Mouse (Mus musculus) megakaryocyte, embryonic 14.5 days (primary cell): Measurements from ENCODE around the gene Capza2. TPM values are rescaled to one million over a fixed set of nuclear protein-coding genes. Genes with fewer than 3 reads are reported as not detected.

Experiments used
- H3K27me3 ChIP-seq: replicated peaks from 2 replicates; pipeline ENCODE3; 2012; ENCODE audit warnings: inconsistent platforms
- H3K36me3 ChIP-seq: replicated peaks from 2 replicates; pipeline ENCODE3; 2012; ENCODE audit warnings: low read length, inconsistent platforms, mixed read lengths
- H3K4me1 ChIP-seq: 2 replicates; pipeline ENCODE4 v1.6.1; 2012; ENCODE audit warnings: inconsistent platforms
- H3K4me3 ChIP-seq: replicated peaks from 2 replicates; pipeline ENCODE3; 2012; ENCODE audit warnings: moderate library complexity, mild to moderate bottlenecking, inconsistent platforms
- H3K9me3 ChIP-seq: 2 replicates; pipeline ENCODE4 v1.6.1; 2012; ENCODE audit warnings: inconsistent platforms
- FLI1 ChIP-seq: IDR thresholded peaks from 2 replicates; pipeline ENCODE4 v1.6.1; 2012; ENCODE audit warnings: low read length, inconsistent platforms, mixed read lengths
- GATA1 ChIP-seq: IDR thresholded peaks from 3 replicates; pipeline ENCODE4 v1.6.1; 2012; ENCODE audit warnings: mixed read lengths, low read length, inconsistent platforms, borderline replicate concordance
- polyA plus RNA-seq: library from polyadenylated mRNA; stranded (reverse); fragments of >175 nt; gene quantifications from 2 replicates; pipeline ENCODE4 v1.2.3, GENCODE M21; 2012; ENCODE audit warnings: low replicate concordance; ENCODE audit not compliant: insufficient read depth

The Capza2 gene
- polyA plus RNA-seq, 1 experiment = 12.1 TPM

DNA sequence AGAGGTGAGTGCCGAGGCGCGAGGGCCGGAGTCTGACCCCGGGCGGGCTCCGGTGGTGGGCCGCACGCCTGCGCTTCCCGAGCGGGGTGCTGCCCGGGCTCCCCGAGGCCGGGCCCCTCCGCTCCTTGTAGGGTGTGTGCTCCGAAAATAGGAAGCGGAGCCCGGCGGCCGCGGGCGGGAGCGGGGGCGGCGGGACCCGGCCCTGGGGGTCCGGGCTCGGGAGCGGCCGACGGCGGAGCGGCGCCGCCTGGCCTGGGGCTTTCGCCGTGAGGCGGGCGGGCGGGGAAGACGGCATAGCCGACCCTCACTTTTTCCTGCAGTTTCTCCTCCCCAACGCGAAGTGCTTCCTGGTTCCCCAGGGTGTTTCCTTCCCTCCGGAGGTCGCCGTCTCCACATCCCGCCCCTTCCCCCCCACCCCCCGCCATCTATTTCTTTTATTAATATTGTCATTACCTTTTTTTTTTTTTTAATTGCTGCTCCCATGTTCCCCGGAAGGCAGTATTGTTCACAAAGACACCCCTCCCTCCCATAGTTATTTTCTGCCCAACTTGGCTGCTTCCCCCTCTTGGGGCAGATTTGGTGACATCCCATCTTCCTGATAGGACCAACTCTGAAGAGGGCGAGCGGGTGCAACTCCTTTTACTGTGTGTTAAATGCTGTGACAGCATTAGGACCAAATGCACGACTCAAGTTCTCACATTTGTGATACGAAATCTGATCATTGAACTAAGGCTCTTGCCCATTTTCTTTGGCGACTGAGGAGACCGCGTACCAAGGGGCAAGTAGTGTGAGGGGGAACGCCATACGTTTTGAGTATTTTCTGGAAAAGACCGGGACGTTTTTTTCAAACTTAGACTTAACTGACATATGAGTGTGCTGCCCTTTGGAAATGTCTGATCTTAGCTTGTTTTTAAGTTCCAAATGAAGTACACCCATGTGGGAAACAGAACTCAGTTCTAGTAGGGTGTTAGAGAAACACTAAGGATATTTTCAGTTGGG lies 1.5 kb downstream of the Capza2 start:
- TF ChIP-seq GATA1 (no peak), FLI1 (no peak)

DNA sequence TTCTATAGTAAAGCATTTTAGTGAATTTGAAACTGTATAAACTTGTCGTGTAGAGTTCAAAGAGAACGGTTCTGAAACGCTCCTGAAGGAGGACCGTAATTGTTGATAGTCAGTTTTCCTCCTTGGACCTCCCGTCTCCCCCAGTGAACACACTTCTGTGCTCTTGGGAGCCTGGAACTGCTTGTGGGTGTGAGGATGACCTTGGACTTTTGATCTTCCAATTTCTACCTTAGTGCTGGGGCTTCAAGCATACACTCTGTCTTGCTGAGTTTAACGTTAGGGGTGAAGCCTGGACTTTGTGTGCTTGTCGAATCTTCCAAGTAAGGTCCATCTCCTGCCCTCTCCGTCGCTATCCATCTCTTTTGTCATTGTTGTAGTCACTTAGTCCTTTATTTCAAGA lies 4.0 kb downstream of the Capza2 start:
- Histone ChIP-seq H3K27me3 (no peaks in the 10 kb centered on the region), H3K4me3 (peak overlapping the region; percentile 38), H3K36me3 (peaks cover 26% of the 10 kb centered on the region), H3K9me3 (no peaks in the 10 kb centered on the region), H3K4me1 (peaks cover 50% of the 10 kb centered on the region)
- no peak for TF ChIP-seq GATA1
- no peak for TF ChIP-seq FLI1

More for the DNA sequence above, 1.5 kb downstream of the Capza2 start:
- Histone ChIP-seq H3K36me3 (peaks cover 17% of the 10 kb centered on the region), H3K9me3 (no peaks in the 10 kb centered on the region), H3K27me3 (no peaks in the 10 kb centered on the region), H3K4me3 (peak overlapping the region; percentile 94), H3K4me1 (peaks cover 51% of the 10 kb centered on the region)

DNA sequence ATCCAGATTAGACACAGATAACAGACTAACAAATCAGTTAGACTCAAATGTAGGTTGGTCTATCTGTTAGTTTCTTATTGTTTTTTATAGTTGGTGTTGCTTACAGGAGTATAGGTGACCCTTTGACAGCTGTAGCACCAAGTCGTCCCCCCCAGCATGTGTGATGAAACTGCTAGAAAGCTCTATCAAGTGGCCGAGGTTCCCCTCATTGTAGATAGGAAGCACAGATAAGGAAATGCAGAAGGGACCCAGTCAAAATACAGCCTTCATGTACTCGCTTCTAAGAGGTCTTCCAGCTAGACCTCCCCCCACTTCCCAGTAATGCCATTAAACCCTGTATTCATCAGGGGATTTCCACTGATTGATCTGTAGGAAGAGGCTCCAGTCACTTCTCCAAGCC lies 6.7 kb downstream of the Capza2 start:
- no peak for TF ChIP-seq FLI1
- no peak for TF ChIP-seq GATA1
- Histone ChIP-seq H3K4me1 (peaks cover 67% of the 10 kb centered on the region), H3K27me3 (no peaks in the 10 kb centered on the region), H3K4me3 (no peak overlapping the region), H3K9me3 (no peaks in the 10 kb centered on the region), H3K36me3 (peaks cover 41% of the 10 kb centered on the region)

DNA sequence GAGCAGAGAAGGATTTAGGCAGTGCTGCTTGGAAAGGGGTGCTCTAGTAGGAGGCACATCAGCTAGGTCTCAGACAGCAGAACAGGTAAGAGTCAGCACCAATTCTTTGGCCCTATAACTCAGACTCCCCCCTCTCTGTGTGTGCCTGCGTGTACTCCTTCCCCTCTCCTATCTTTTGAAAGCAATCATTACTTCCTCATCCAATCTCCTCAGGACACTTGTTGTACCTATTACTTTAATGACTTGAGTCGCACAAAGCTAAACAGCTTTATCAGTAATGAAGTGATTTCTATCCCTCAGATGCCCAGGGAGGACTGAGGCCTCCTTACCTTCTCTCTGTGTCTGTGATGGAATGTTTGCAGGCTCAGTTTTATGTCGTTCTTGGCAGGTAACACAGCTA lies 10.1 kb downstream of the Capza2 start:
- Histone ChIP-seq H3K27me3 (no peaks in the 10 kb centered on the region), H3K36me3 (peaks cover 56% of the 10 kb centered on the region), H3K4me1 (peaks cover 58% of the 10 kb centered on the region), H3K9me3 (no peaks in the 10 kb centered on the region), H3K4me3 (no peak overlapping the region)
- TF ChIP-seq FLI1 (no peak), GATA1 (no peak)

DNA sequence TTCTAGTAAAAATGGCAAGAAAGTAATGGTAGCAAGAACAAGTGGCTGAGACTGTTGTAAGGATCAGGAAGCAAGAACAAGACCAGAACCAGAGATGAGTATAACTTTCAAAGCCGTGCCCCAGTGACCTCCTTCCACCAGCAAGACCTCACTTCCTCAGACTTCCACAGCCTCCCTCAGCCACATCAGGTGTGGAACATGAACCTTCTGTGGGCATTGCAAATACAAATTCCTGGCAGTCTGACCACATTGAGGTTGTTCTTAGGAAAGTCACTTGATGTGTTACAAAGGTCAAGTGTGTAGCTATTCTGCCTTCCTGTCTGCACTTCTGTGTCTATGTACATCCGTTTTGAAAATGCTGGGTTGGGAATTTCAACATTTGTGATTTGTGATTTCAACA lies 16.1 kb downstream of the Capza2 start:
- no peaks in the 10 kb centered on the region for H3K9me3 ChIP-seq
- peaks cover 81% of the 10 kb centered on the region for H3K36me3 ChIP-seq
- peak overlapping the region; percentile 62 for H3K4me3 ChIP-seq
- H3K27me3 ChIP-seq = no peaks in the 10 kb centered on the region
- peaks cover 44% of the 10 kb centered on the region for H3K4me1 ChIP-seq
- TF ChIP-seq GATA1 = no peak
- no peak for TF ChIP-seq FLI1

DNA sequence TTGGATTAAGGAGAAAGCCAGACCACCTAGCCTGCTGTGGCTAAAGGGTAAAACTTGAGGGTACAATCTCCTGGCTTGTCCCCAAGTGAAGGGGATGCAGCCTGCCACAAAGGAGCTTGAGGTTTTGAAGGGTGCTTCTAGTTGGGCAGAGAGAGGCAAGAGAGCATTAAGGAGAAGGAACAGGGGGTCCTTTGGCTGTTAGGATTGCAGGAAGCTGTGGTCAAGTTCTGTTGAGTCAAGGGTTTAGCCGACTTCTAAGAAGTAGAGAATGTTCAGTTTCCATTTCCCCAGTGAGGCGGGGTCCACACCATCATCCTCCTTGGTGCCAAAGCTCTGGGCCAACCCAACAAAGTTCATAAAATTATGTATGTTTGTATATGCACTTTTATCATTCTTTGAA lies 19.0 kb downstream of the Capza2 start:
- Histone ChIP-seq H3K4me1 (peaks cover 38% of the 10 kb centered on the region), H3K27me3 (no peaks in the 10 kb centered on the region), H3K36me3 (peaks cover 91% of the 10 kb centered on the region), H3K9me3 (no peaks in the 10 kb centered on the region), H3K4me3 (no peak overlapping the region)
- TF ChIP-seq GATA1 (no peak), FLI1 (no peak)

DNA sequence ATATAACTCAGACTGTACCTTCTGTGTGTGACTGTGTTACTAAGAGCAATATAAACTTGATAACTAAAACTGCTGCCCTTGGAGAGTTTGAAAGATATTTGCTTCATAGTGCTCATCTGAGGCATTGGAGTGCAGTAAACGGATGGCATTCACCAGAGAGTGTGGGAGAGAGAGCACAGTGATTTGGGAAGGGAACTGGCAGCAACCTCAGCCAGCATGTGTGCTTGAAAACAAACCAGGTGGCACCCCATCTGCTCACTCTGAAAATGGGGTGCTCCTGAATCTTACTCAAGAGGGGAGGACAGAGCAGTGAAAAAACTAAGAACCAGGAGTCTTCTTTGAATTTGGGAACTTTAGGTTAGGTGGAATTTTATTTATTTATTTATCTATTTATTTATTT lies 21.3 kb downstream of the Capza2 start:
- Histone ChIP-seq H3K4me1 (peaks cover 21% of the 10 kb centered on the region), H3K36me3 (peaks cover 93% of the 10 kb centered on the region), H3K27me3 (no peaks in the 10 kb centered on the region), H3K4me3 (no peak overlapping the region), H3K9me3 (no peaks in the 10 kb centered on the region)
- TF ChIP-seq GATA1 (no peak), FLI1 (no peak)

DNA sequence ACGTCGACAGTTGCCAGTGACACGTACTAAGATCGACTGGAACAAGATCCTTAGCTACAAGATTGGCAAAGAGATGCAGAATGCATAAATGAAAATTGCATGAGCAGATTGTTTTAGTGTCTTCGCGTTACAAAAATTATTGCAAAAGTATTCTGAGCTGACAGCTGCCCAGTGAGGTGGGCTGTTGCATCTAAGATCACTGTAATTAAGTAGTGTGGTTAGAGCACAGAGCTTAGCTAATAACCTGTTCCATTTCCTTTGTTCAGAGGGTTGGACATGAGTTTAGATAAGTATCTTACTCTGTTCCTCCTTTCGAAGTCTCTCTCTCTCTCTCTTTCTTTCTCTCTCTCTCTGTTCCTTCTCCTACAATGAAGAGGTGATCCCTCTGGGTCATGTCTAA lies 29.3 kb downstream of the Capza2 start:
- Histone ChIP-seq H3K4me1 (no peaks in the 10 kb centered on the region; the same call in 1 of the 2 replicates), H3K36me3 (peaks cover 100% of the 10 kb centered on the region), H3K4me3 (no peak overlapping the region), H3K9me3 (no peaks in the 10 kb centered on the region), H3K27me3 (no peaks in the 10 kb centered on the region)
- TF ChIP-seq GATA1 = no peak
- no peak for TF ChIP-seq FLI1

DNA sequence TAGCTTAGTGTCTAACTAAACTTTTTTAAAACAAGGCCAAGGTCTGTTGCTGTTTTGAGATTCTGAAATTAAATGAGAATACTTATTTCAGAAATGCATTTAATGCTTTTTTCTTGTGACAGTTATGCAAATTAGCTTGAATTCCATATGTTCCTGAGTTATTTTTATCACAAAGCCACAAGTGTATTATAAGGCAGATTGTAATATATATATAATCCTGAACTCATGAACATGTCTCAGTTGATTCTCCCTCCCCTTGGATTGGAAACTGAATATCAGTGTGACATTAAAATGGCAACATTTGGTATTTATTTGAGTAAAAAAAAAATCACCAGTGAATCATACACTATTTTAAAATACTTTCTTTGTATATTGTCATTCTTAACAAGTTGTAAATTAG lies 30.0 kb downstream of the Capza2 start:
- H3K4me1 ChIP-seq = no peaks in the 10 kb centered on the region; the same call in 1 of the 2 replicates
- TF ChIP-seq GATA1 (no peak), FLI1 (no peak)
- peaks cover 100% of the 10 kb centered on the region for H3K36me3 ChIP-seq
- H3K9me3 ChIP-seq = no peaks in the 10 kb centered on the region
- no peak overlapping the region for H3K4me3 ChIP-seq
- no peaks in the 10 kb centered on the region for H3K27me3 ChIP-seq

DNA sequence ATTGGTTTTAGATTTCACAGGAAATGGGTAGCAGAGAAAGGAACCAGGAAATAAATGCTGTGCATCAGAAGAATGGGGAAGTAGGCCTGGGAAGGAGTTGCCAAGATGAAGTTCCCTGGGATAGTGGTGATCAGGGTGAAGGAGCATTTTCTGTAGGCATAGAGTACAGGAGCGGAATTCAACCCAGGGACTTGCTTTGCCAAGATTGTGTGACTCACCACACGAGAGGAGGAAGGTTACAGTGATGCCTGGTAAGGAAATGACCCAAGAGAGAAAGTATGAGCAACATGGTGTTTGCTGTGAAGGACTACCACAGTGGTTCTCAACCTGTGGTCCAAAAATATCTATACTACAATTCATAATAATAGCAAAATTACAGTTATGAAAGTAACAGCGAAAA lies 31.8 kb downstream of the Capza2 start:
- Histone ChIP-seq H3K27me3 (no peaks in the 10 kb centered on the region), H3K4me1 (no peaks in the 10 kb centered on the region; the same call in 1 of the 2 replicates), H3K9me3 (no peaks in the 10 kb centered on the region), H3K4me3 (no peak overlapping the region), H3K36me3 (peaks cover 84% of the 10 kb centered on the region)
- TF ChIP-seq FLI1 (no peak), GATA1 (no peak)
